Mouse (Mus musculus) embryonic fibroblast, embryonic 13.5 days (primary cell): ENCODE results near the gene BC035044. TPM values are rescaled to one million over a fixed set of nuclear protein-coding genes. Genes with fewer than 3 reads are reported as not detected.
"Not testable (repeated sequence)": the region's sequence is repeated elsewhere in the genome, so short reads cannot be mapped to it uniquely, and the experiment has no call there.

Experiments used
- H3K27ac ChIP-seq: 2 replicates; pipeline ENCODE4 v1.5.1; 2012; ENCODE audit warnings: low read length, control low read depth, inconsistent platforms; ENCODE audit not compliant: insufficient read depth
- H3K4me1 ChIP-seq: 2 replicates; pipeline ENCODE4 v1.6.1; 2011; ENCODE audit warnings: low read length; ENCODE audit not compliant: control insufficient read depth, insufficient read depth
- H3K4me3 ChIP-seq: 2 replicates; pipeline ENCODE4 v1.5.1; 2011; ENCODE audit warnings: mild to moderate bottlenecking, control low read depth, low read length; ENCODE audit not compliant: insufficient read depth
- CTCF ChIP-seq: IDR thresholded peaks from 2 replicates; pipeline ENCODE4 v1.5.1; 2011; ENCODE audit warnings: mild to moderate bottlenecking, control low read depth, low read length, moderate library complexity, borderline replicate concordance; ENCODE audit not compliant: insufficient read depth
- POLR2A ChIP-seq: IDR thresholded peaks from 2 replicates; pipeline ENCODE4 v1.6.1; 2011; ENCODE audit warnings: low read depth, mild to moderate bottlenecking, control low read depth, low read length, moderate library complexity
- polyA plus RNA-seq: library from polyadenylated mRNA; stranded (reverse); fragments of >200 nt; gene quantifications from 2 replicates; pipeline ENCODE4 v1.2.4, GENCODE M21; 2011; ENCODE audit warnings: low read depth; ENCODE audit not compliant: missing spikeins, insufficient read length

BC035044 gene
- polyA plus RNA-seq, 1 experiment = not detected

DNA sequence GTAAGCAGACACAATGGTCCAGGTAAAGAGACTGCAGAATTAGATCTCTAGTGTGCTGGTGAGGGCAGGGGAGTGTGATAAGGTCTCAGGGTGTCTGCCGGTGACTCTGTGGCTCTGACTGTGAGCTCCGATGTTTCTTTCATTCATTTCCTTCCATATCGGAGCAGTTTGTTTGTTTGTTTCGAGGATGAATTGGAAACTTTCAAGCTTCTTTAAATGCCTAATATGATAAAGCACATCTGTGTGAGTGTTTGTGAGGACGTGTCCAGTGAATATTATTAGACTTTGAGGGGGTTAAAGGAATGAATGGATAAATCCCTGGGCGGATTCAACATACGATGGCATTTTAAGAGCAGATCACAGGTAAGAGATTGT, 91.0 kb downstream of the BC035044 start:
- TF ChIP-seq POLR2A = no peak
- TF ChIP-seq CTCF = no peak
- no peaks in the 10 kb centered on the region for H3K4me1 ChIP-seq
- peak overlapping the region; percentile 66 for H3K4me3 ChIP-seq
- no peak overlapping the region for H3K27ac ChIP-seq

DNA sequence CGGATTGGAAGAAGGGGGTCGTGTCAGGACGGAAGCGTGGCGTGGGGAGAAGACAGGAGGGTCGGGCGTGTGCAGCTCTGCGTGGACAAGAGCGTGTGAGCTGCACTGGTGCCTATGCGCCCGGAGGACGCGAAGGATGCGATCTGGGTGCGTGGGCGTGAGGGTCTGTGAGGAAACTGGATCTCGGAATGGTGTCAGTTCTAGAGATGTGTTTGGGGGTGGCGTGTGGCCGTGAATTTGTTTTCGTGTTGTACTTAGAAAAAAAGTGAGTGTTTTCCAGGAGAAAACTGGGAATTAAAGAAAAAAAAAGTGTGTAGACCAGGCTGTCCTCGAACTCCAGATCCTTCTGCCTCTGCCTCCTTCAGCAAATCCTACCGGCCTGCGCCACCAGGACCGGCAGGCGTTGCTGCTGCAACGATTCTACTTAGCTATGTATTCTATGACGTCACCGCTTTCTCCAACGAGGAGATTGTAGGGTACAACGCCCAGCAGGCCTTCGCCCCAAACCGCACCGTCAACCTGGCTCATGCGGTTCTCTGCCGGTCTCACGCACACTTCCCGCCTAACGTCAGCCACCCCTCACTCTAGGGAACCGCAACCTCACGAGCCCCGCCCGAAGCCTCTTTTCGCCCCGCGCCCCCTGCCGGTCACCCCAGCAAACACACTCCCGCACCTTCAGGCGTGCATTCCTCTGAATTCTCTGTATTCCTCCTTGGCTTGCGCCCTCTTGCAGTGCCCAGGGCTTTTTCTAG, 91.6 kb downstream of the BC035044 start:
- peak; percentile 94 for TF ChIP-seq POLR2A
- 0 out of 2 replicates have a peak, but pooled peaks have one; percentile 9 for TF ChIP-seq CTCF
- H3K4me1 ChIP-seq = not testable (repeated sequence)
- peak overlapping the region; percentile 69 for H3K4me3 ChIP-seq
- peak overlapping the region; percentile 74 for H3K27ac ChIP-seq

Other genes with a start within 250 kb of the BC035044 start
- not detected in 2 replicates for gene Clec2h, start 228.7 kb downstream of the BC035044 start, polyA plus RNA-seq
- not detected in 2 replicates for gene Klrb1, start 168.1 kb downstream of the BC035044 start, polyA plus RNA-seq
- not detected in 2 replicates for gene Klrb1c, start 101.9 kb downstream of the BC035044 start, polyA plus RNA-seq
- not detected in 2 replicates for gene Gm44511, start 64.8 kb downstream of the BC035044 start, polyA plus RNA-seq
- not detected in 2 replicates for gene Klrb1b, start 64.8 kb downstream of the BC035044 start, polyA plus RNA-seq
- gene Clec2i, start 3.5 kb downstream of the BC035044 start, polyA plus RNA-seq = not detected in 2 replicates
- gene Clec2g, start 43.3 kb upstream of the BC035044 start, polyA plus RNA-seq = not detected in 2 replicates
- gene Klrb1f, start 154.8 kb upstream of the BC035044 start, polyA plus RNA-seq = not detected in 2 replicates
- not detected in 2 replicates for gene Clec2e, start 209.8 kb upstream of the BC035044 start, polyA plus RNA-seq